Mouse (Mus musculus) G1E (cell line): ENCODE results near the gene Klk1. TPM values are rescaled to one million over a fixed set of nuclear protein-coding genes. Genes with fewer than 3 reads are reported as not detected.
"Not testable (repeated sequence)": the region's sequence is repeated elsewhere in the genome, so short reads cannot be mapped to it uniquely, and the experiment has no call there.

Experiments
- ATAC-seq: 2 replicates; pipeline ENCODE4 v1.8.0; 2016; ENCODE audit warnings: mild to moderate bottlenecking; ENCODE audit not compliant: insufficient number of reproducible peaks, poor library complexity, low FRiP score, severe bottlenecking; ENCODE audit errors: extremely low read depth
- DNase-seq: peaks from one replicate; pipeline ENCODE4 v3.0.0; 2012; ENCODE audit warnings: low spot score
- H3K27me3 ChIP-seq: 2 replicates; pipeline ENCODE4 v1.6.1; 2012; ENCODE audit warnings: mild to moderate bottlenecking, low read length, inconsistent platforms; ENCODE audit not compliant: insufficient read depth
- H3K36me3 ChIP-seq: replicated peaks from 2 replicates; pipeline ENCODE3; 2012; ENCODE audit warnings: mild to moderate bottlenecking, inconsistent platforms
- H3K4me1 ChIP-seq: 2 replicates; pipeline ENCODE4 v1.6.1; 2012; ENCODE audit warnings: low read depth, low read length, inconsistent platforms, mixed read lengths; ENCODE audit not compliant: insufficient read depth
- H3K4me3 ChIP-seq: 2 replicates; pipeline ENCODE4 v1.5.1; 2012; ENCODE audit warnings: low read depth, mild to moderate bottlenecking, inconsistent platforms, low read length, moderate library complexity, mixed read lengths
- H3K9me3 ChIP-seq: replicated peaks from 2 replicates; pipeline ENCODE4 v1.6.1; 2012; ENCODE audit warnings: inconsistent platforms
- CTCF ChIP-seq: IDR thresholded peaks from 2 replicates; pipeline ENCODE4 v1.5.1; 2012; ENCODE audit warnings: low read depth, low read length, inconsistent platforms, mixed read lengths
- GATA1 ChIP-seq: IDR thresholded peaks from 2 replicates; pipeline ENCODE4 v1.6.1; 2012; ENCODE audit warnings: borderline replicate concordance, low read length, inconsistent platforms, mixed read lengths
- GATA2 ChIP-seq: IDR thresholded peaks from 2 replicates; pipeline ENCODE4 v1.6.1; 2012; ENCODE audit warnings: low read depth, low read length, inconsistent platforms, borderline replicate concordance
- POLR2AphosphoS5 ChIP-seq: IDR thresholded peaks from 2 replicates; pipeline ENCODE4 v1.6.1; 2012; ENCODE audit warnings: low read depth, low read length, inconsistent platforms; ENCODE audit not compliant: insufficient replicate concordance
- TAL1 ChIP-seq: conservative IDR thresholded peaks from 2 replicates; pipeline ENCODE4 v1.6.1; 2012; ENCODE audit warnings: low read depth, low read length, inconsistent platforms, mixed read lengths
- polyA plus RNA-seq: library from polyadenylated mRNA; stranded (reverse); fragments of >175 nt; gene quantifications from 2 replicates; pipeline ENCODE4 v1.2.3, GENCODE M21; 2012
- total RNA-seq, 2 experiments: library from RNA; stranded (forward) in 1 of 2; stranded (reverse) in 1 of 2; fragments of 200-1000 nt in 1 of 2; fragments of >200 nt in 1 of 2; fragmentation: Nextera tagmentation in 1 of 2; gene quantifications; 2 replicates each; pipeline ENCODE4 v1.2.3; 2014 to 2017

Klk1 gene
- total and polyA plus RNA-seq, 3 experiments: not detected

- H3K27me3 ChIP-seq: peaks cover 30% of the 10 kb centered on the region
- H3K9me3 ChIP-seq: no peaks in the 10 kb centered on the region
- H3K36me3 ChIP-seq: peaks cover 5% of the 10 kb centered on the region
- TF ChIP-seq GATA2 (no peak), CTCF (no peak), GATA1 (no peak), POLR2AphosphoS5 (no peak), TAL1 (no peak)
- no peak overlapping the region for H3K4me3 ChIP-seq
- H3K4me1 ChIP-seq: peaks cover 11% of the 10 kb centered on the region
- ATAC-seq: no peak
- no peak for DNase-seq
Observed at GRCm38 (mm10) chr7:44241163-44241562, 16.0 kb downstream of the Klk1 start.

- no peak for TF ChIP-seq TAL1
- no peak for TF ChIP-seq CTCF
- no peak for ATAC-seq
Observed at GRCm38 (mm10) chr7:44244080-44244479, 18.9 kb downstream of the Klk1 start.

GRCm38 (mm10) chr7:44246055-44246983, 21.2 kb downstream of the Klk1 start, which contains the start of the genes 1700028J19Rik and 2410002F23Rik:
TSS of gene 1700028J19Rik (minus strand) at chr7:44246695.
TSS of gene 2410002F23Rik (plus strand) at chr7:44246722.
- H3K4me3 ChIP-seq: peak within 1 kb of the TSS; percentile 99
- TF ChIP-seq POLR2AphosphoS5: peak; percentile 94; the same call in 1 of the 2 replicates
- TF ChIP-seq GATA1: no peak
- H3K9me3 ChIP-seq: no peaks in the 10 kb centered on the region
- peaks cover 42% of the 10 kb centered on the region for H3K4me1 ChIP-seq
- H3K27me3 ChIP-seq: peaks cover 3% of the 10 kb centered on the region; the same call in 1 of the 2 replicates
- DNase-seq (peak; percentile 90), ATAC-seq (peak; percentile 62)
- peaks cover 42% of the 10 kb centered on the region for H3K36me3 ChIP-seq

More at GRCm38 (mm10) chr7:44244080-44244479, 18.9 kb downstream of the Klk1 start:
- H3K27me3 ChIP-seq: peaks cover 15% of the 10 kb centered on the region
- DNase-seq: no peak
- H3K9me3 ChIP-seq: no peaks in the 10 kb centered on the region
- peaks cover 22% of the 10 kb centered on the region for H3K4me1 ChIP-seq
- peaks cover 19% of the 10 kb centered on the region for H3K36me3 ChIP-seq
- no peak overlapping the region for H3K4me3 ChIP-seq

GRCm38 (mm10) chr7:44246984-44247470, 21.9 kb downstream of the Klk1 start:
- no peak for ATAC-seq
- TF ChIP-seq GATA2: no peak
- TF ChIP-seq POLR2AphosphoS5: no peak
- no peak for TF ChIP-seq GATA1
- Histone ChIP-seq H3K27me3 (peaks cover 3% of the 10 kb centered on the region; the same call in 1 of the 2 replicates), H3K36me3 (peaks cover 45% of the 10 kb centered on the region), H3K9me3 (no peaks in the 10 kb centered on the region), H3K4me3 (peak overlapping the region; percentile 99), H3K4me1 (peaks cover 45% of the 10 kb centered on the region)
- peak; percentile 66 for DNase-seq

- Histone ChIP-seq H3K36me3 (peaks cover 54% of the 10 kb centered on the region), H3K27me3 (no peaks in the 10 kb centered on the region), H3K4me3 (peak overlapping the region; percentile 99), H3K4me1 (peaks cover 54% of the 10 kb centered on the region), H3K9me3 (no peaks in the 10 kb centered on the region)
- ATAC-seq (no peak), DNase-seq (no peak)
- TF ChIP-seq GATA2 (no peak), GATA1 (no peak), CTCF (no peak), POLR2AphosphoS5 (no peak), TAL1 (no peak)
Observed at GRCm38 (mm10) chr7:44247971-44248370, 22.8 kb downstream of the Klk1 start.

GRCm38 (mm10) chr7:44249248-44249647, 24.1 kb downstream of the Klk1 start:
- H3K4me3 ChIP-seq: peak overlapping the region; percentile 1; the same call in 1 of the 2 replicates
- peaks cover 64% of the 10 kb centered on the region for H3K36me3 ChIP-seq
- no peak for DNase-seq
- H3K4me1 ChIP-seq: peaks cover 64% of the 10 kb centered on the region
- no peaks in the 10 kb centered on the region for H3K27me3 ChIP-seq
- ATAC-seq: no peak
- TF ChIP-seq CTCF (no peak), GATA1 (no peak), POLR2AphosphoS5 (no peak; the same call in 1 of the 2 replicates), TAL1 (no peak), GATA2 (no peak)
- H3K9me3 ChIP-seq: no peaks in the 10 kb centered on the region

- H3K27me3 ChIP-seq, DNase-seq, H3K9me3 ChIP-seq, ATAC-seq: not testable (repeated sequence)
- H3K4me1 ChIP-seq: peaks cover 54% of the 10 kb centered on the region
- H3K36me3 ChIP-seq: peaks cover 76% of the 10 kb centered on the region
- H3K4me3 ChIP-seq: peak overlapping the region; percentile 62; the same call in 1 of the 2 replicates
Observed at GRCm38 (mm10) chr7:44250732-44251275, 25.6 kb downstream of the Klk1 start.
